ENCODE assay signal across 16 mouse cellular contexts in genomic region chr2:19048225-19048624, GRCm38 (mm10). TPM values are rescaled to one million over a fixed set of nuclear protein-coding genes. Genes with fewer than 3 reads are reported as not detected.
"Had no signal": no experiment of that assay in that cellular context is flagged by ENCODE, and none has a peak within 500 bp of the region (broad histone marks: within the 10 kb centered on the region; RNA-seq: fewer than 3 reads in every experiment).

No protein-coding gene starts in this region.

- DNase-seq: kidney, adult 11 months; kidney, adult 9 months; kidney, postnatal 4 days; left cerebral cortex, postnatal 4 days; lung, embryonic 14.5 days; lung, postnatal 10 days; retina, postnatal 1 day; right cerebral cortex, postnatal 14 days; thymus, adult 18-20 months; thymus, postnatal 14 days had no signal

- ATAC-seq: midbrain, embryonic 13.5 days had no signal

- H3K4me1 ChIP-seq: liver, embryonic 15.5 days; midbrain, embryonic 13.5 days; neural tube, embryonic 12.5 days had no signal

- H3K4me3 ChIP-seq: layer of hippocampus, adult 2 months; limb, embryonic 13.5 days; liver, embryonic 15.5 days; midbrain, embryonic 13.5 days; neural tube, embryonic 12.5 days had no signal

RNA-seq across cellular contexts. Expression of gene 4930426L09Rik, which starts 50.1 kb away (rescaled TPM):
- total RNA-seq: liver, adult 2 months had no signal
